Mouse (Mus musculus): Measurements from ENCODE around the gene Anpep. TPM values are rescaled to one million over a fixed set of nuclear protein-coding genes. Genes with fewer than 3 reads are reported as not detected.

Gene Anpep
- polyA plus RNA-seq, 1 experiment from 2014 or later = 3.8 TPM

DNA sequence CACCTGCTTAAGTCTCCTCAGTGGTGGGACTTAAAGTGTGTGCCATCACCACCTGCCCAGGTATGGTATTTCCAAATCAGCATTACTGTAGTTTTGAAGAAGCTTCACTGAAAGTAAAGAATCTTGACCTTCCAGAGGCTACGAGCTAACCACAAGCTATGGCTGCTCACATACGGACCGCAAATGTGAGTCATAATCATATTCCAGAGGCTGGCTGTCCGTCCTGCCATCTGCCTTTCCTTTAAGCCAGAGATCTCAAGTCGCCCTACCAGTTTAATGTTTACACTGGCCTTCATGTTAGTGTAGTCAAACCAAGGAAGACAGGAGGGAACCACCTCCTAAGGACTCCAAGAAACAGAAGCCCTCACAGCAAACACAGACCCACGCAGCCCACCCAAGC lies 21.0 kb upstream of the Anpep start:
- no peaks in the 10 kb centered on the region for H3K9me3 ChIP-seq
- no peak overlapping the region for H3K9ac ChIP-seq
- WGBS = 96% methylated on average over 6 of the region's 6 CpGs
- H3K27ac ChIP-seq = no peak overlapping the region
- H3K36me3 ChIP-seq (replicated peaks) = peaks cover 8% of the 10 kb centered on the region
- no peaks in the 10 kb centered on the region for H3K27me3 ChIP-seq (replicated peaks)
- ATAC-seq (replicated peaks) = no peak
- H3K4me2 ChIP-seq = no peak overlapping the region
- H3K4me1 ChIP-seq = no peaks in the 10 kb centered on the region
- no peak overlapping the region for H3K4me3 ChIP-seq

DNA sequence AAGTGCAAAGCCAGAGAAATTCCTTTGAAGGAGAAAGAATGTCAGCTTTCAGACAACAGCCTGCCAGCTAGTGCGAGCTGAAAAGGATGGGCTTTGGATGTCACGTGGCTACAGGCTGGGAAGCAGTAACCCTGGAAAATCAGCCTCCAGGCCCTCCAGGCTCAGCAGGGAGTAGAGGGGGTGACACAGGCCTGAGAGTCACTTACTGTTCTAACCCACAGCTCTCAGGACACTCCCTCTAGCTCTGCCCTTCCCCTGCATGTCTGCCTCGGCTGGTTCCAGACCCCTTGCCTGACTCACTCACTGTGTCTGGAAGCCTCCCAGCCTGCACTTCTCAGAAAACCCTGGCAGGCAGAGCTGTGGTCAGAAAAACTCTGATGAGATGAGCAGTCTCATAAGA lies 20.1 kb upstream of the Anpep start:
- no peak for ATAC-seq (replicated peaks)
- Histone ChIP-seq H3K36me3 (replicated peaks) (peaks cover 8% of the 10 kb centered on the region), H3K9ac (no peak overlapping the region), H3K4me3 (no peak overlapping the region), H3K4me2 (no peak overlapping the region), H3K9me3 (no peaks in the 10 kb centered on the region), H3K27ac (no peak overlapping the region), H3K4me1 (no peaks in the 10 kb centered on the region), H3K27me3 (replicated peaks) (no peaks in the 10 kb centered on the region)
- 48% methylated on average over 3 of the region's 3 CpGs for WGBS

DNA sequence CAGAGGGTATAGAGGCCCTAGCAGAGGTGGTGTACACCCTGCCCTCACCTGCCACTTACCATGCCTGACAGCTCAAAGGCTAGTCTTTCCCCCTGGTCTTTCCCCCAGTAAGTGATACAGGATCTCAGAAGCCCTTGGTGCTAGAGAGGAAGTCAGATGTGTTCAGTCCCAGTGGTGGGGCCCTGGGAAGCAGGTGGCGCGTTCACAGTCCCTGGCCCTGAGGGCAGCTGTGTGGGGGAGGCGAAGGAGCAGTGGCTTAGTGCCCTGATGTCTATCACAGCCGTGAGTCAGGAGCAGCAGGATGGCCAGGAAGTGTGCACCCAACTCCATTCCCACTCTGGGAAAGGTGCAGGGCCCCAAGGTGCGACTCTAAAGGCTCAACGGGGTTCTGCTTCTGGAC lies 19.2 kb upstream of the Anpep start:
- no peak overlapping the region for H3K9ac ChIP-seq
- H3K9me3 ChIP-seq = no peaks in the 10 kb centered on the region
- H3K36me3 ChIP-seq (replicated peaks) = peaks cover 8% of the 10 kb centered on the region
- H3K4me2 ChIP-seq = no peak overlapping the region
- WGBS = 92% methylated on average over 6 of the region's 6 CpGs
- no peak overlapping the region for H3K4me3 ChIP-seq
- H3K27me3 ChIP-seq (replicated peaks) = no peaks in the 10 kb centered on the region
- no peaks in the 10 kb centered on the region for H3K4me1 ChIP-seq
- H3K27ac ChIP-seq = no peak overlapping the region
- ATAC-seq (replicated peaks) = no peak

DNA sequence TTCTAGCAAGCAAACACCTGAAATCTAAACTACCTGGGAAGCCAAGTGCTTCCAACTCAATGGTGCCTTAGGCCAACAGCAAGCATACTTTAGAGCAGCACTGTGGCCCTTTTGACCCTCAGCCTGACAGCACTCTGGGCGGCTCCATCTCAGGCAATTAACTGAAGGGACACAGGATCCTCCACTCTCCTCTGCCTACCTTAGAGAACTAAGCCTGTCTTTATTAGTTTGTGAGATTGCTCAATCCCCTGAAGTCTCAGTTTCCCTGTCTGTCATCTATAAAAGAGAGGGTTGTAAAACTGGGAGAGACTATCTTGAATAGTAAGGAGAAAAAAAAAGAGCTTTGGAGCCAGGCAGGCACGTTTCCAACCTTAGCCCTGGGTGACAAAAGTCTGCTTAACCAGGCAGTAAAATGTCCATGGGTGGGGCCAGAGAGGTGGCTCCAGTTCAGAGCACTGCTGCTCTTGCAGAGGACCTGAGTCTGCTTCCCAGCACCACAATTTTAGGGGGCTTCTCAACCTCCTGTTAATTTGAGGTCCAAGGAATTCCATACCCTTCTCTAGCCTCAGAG lies 17.7 kb upstream of the Anpep start:
- H3K27ac ChIP-seq = no peak overlapping the region
- no peak for ATAC-seq (replicated peaks)
- no peaks in the 10 kb centered on the region for H3K9me3 ChIP-seq
- no peak overlapping the region for H3K4me3 ChIP-seq
- WGBS = 68% methylated on average over 2 of the region's 2 CpGs
- H3K36me3 ChIP-seq (replicated peaks) = peaks cover 8% of the 10 kb centered on the region
- H3K4me2 ChIP-seq = no peak overlapping the region
- H3K4me1 ChIP-seq = no peaks in the 10 kb centered on the region
- H3K9ac ChIP-seq = no peak overlapping the region
- H3K27me3 ChIP-seq (replicated peaks) = no peaks in the 10 kb centered on the region

DNA sequence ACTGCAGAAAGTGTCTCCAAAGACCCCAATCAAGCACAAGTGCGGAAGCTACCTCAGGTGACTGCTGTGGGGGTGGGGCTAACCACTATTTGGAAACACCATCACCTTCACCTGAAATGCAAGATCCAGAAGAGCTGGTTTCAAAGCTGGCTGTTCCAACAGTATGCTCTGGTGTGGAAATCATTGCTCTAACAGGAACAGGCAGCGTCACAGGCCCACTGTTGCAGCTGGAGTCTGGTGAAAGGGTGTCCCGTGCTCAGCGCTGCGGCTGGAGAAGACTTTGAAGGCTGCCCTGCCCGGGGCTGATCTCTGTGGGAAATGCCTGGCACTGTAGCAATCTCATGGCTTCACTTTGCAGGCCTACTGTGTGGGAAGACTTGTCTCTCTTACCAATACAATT lies 12.5 kb upstream of the Anpep start:
- H3K4me3 ChIP-seq = no peak overlapping the region
- H3K9me3 ChIP-seq = no peaks in the 10 kb centered on the region
- no peaks in the 10 kb centered on the region for H3K36me3 ChIP-seq (replicated peaks)
- no peak overlapping the region for H3K27ac ChIP-seq
- 89% methylated on average over 6 of the region's 6 CpGs for WGBS
- H3K4me2 ChIP-seq = no peak overlapping the region
- no peak for ATAC-seq (replicated peaks)
- H3K9ac ChIP-seq = no peak overlapping the region
- H3K27me3 ChIP-seq (replicated peaks) = no peaks in the 10 kb centered on the region
- no peaks in the 10 kb centered on the region for H3K4me1 ChIP-seq

DNA sequence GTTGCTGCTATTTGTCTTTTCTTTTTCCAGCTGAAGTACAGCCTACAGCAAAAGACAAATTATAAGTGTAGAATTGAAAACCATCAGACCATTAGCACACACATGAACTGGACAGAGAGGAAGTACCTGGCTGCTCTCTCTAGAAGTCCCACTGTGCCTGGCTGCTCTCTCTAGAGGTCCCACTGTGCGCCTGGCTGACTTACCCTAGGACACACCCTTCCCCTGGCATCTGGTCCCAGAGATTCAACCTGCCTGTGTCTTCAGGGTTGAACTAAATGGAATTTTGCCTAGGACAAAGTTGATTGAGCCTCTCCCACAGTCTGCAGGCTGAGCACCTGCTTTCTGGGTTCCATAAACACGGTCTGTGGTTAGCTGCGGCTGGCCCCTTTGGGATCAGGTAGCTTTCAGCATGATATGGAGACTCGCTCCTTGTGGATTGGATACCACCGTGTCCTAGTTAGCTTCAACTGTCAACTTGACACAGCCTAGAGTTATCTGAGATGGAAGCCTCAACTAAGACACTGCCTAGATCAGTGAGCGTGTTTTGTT lies 11.0 kb upstream of the Anpep start:
- H3K4me1 ChIP-seq = no peaks in the 10 kb centered on the region
- H3K36me3 ChIP-seq (replicated peaks) = no peaks in the 10 kb centered on the region
- H3K27ac ChIP-seq = no peak overlapping the region
- 90% methylated on average over 6 of the region's 6 CpGs for WGBS
- no peak overlapping the region for H3K4me2 ChIP-seq
- H3K9ac ChIP-seq = no peak overlapping the region
- no peaks in the 10 kb centered on the region for H3K27me3 ChIP-seq (replicated peaks)
- H3K4me3 ChIP-seq = no peak overlapping the region
- no peaks in the 10 kb centered on the region for H3K9me3 ChIP-seq
- ATAC-seq (replicated peaks) = no peak

DNA sequence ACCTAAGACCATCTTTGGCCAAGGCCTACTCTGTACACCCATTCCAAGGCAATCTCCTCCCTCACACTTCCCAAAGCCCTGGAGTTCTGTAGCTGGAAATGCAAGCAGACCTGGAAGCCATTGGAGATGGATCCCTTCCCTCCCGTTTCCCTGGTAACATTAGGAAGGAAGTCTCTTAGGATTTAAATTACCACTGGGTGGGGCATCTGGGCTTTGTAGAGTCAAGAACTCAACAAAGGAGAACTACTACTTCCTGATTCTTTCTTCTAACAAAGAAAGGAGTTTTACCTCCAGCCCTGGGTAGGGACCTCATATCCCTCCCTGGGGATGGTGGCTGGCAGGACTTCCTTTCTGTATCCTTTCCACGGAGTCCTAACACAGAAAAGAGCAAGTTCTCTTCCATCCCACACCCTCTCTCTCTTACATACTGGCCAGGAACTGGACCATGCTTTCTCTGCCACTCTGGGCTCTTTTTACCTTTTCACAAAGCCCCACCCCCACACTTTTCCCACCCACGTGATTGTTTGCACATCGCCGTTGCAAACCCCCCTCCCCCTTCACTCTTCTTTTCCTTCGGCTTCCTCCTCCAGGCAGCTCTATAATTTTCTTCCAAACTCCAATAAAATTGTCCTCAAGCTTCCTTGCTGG lies 8.3 kb upstream of the Anpep start:
- no peak overlapping the region for H3K4me3 ChIP-seq
- no peaks in the 10 kb centered on the region for H3K36me3 ChIP-seq (replicated peaks)
- H3K9ac ChIP-seq = no peak overlapping the region
- H3K27ac ChIP-seq = no peak overlapping the region
- H3K9me3 ChIP-seq = no peaks in the 10 kb centered on the region
- H3K4me2 ChIP-seq = no peak overlapping the region
- no peak for ATAC-seq (replicated peaks)
- H3K27me3 ChIP-seq (replicated peaks) = no peaks in the 10 kb centered on the region
- no peaks in the 10 kb centered on the region for H3K4me1 ChIP-seq
- WGBS = 61% methylated on average over 6 of the region's 6 CpGs

DNA sequence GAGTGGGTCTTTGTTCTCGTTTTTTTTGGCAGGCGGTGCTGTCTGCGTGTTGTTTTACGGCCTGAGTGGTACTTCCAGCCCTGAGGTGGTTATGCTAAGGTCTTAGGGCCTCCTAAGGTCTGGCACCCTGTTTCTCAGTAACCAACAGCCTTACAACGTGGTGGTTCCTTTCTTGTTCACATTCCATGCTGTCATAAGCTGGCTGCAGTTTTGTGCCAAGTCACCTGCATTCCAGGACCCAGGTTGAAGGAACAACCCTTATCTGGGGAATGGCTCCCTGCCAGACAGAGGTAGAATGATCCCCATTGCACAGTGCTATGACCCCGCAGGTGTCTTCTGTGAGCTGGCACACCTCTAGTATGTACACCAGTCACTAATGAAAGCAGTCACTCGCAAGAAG lies 7.6 kb upstream of the Anpep start:
- no peaks in the 10 kb centered on the region for H3K36me3 ChIP-seq (replicated peaks)
- no peak overlapping the region for H3K9ac ChIP-seq

DNA sequence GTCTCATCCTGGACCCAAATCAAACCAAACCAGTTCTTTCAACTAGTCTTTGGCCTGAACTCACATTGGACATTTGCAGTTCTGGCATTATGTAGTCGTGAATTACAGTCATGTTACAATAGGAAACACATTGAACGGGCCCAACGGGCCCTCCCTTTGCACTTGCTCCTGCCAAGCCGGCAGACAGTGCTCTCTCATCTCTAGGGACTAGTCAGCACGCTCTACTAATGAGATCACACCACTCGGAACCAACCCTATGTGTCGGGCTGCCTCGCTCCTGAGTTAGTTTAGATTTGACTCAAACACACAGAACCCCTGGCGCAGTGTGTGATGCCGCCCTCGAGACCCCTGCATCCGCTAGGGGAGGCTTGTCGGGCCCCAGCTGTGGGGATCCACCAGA lies 7.0 kb upstream of the Anpep start:
- Histone ChIP-seq H3K9me3 (no peaks in the 10 kb centered on the region), H3K27ac (no peak overlapping the region), H3K4me3 (no peak overlapping the region), H3K36me3 (replicated peaks) (no peaks in the 10 kb centered on the region), H3K9ac (no peak overlapping the region), H3K27me3 (replicated peaks) (no peaks in the 10 kb centered on the region), H3K4me2 (no peak overlapping the region), H3K4me1 (no peaks in the 10 kb centered on the region)
- 76% methylated on average over 13 of the region's 13 CpGs for WGBS
- no peak for ATAC-seq (replicated peaks)

More for the DNA sequence above, 7.6 kb upstream of the Anpep start:
- H3K9me3 ChIP-seq = no peaks in the 10 kb centered on the region
- H3K4me2 ChIP-seq = no peak overlapping the region
- H3K27me3 ChIP-seq (replicated peaks) = no peaks in the 10 kb centered on the region
- H3K27ac ChIP-seq = no peak overlapping the region
- H3K4me3 ChIP-seq = no peak overlapping the region
- ATAC-seq (replicated peaks) = no peak
- WGBS = 87% methylated on average over 7 of the region's 7 CpGs
- H3K4me1 ChIP-seq = no peaks in the 10 kb centered on the region

DNA sequence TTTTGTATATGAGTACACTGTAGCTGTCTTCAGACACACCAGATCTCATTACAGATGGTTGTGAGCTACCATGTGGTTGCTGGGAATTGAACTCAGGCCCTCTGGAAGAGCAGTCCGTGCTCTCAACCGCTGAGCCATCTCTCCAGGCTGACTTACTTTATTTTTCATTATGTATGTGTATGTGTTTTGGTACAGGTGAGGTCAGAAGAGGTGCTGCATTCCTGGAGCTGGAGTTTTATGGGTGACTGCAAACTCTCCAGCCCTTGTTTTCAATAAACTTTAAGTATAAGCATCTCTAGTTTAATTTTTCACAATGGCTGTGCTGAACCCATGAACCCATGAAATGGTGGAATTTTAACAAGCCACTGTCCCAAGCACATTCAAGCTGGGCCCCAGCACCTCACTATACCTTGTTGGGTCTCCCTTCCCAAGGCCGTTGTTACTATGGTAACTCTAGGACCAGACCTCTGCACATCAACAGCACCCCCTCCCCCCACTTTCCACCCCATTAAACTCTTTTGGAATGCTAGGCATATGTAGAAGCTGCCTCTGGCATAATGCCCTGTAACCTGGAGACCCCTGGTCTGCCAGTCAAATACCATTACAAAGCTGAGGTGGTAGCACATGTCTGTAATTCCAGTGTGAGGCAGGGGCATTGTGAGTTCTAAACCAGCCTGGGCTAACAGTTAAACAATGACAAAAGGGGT lies 5.6 kb upstream of the Anpep start:
- 76% methylated on average over 3 of the region's 3 CpGs for WGBS

DNA sequence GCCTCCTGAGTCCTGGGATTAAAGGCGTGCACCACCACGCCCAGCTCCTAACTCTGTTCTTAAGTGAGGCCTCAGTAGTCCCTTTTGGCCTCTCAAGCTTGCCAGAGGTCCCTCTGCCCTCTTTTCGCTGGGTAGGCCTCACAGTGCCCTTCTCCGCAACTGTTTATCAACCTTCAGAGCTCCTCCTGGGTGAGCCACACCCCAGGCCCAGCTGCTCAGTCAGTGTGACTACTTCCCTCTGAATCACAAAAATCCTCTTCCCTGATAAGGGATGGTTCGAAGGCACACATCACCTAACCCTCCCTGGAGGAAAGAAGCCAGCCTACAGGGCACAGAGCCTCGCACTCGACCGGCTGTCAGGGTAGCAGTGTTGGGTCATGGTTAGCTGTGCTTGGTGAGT lies 935 bp upstream of the Anpep start:
- ATAC-seq (replicated peaks) = no peak

More for the DNA sequence above, 5.6 kb upstream of the Anpep start:
- Histone ChIP-seq H3K4me2 (no peak overlapping the region), H3K36me3 (replicated peaks) (no peaks in the 10 kb centered on the region), H3K4me1 (no peaks in the 10 kb centered on the region), H3K27me3 (replicated peaks) (no peaks in the 10 kb centered on the region), H3K4me3 (no peak overlapping the region), H3K27ac (no peak overlapping the region), H3K9ac (no peak overlapping the region), H3K9me3 (no peaks in the 10 kb centered on the region)
- no peak for ATAC-seq (replicated peaks)

DNA sequence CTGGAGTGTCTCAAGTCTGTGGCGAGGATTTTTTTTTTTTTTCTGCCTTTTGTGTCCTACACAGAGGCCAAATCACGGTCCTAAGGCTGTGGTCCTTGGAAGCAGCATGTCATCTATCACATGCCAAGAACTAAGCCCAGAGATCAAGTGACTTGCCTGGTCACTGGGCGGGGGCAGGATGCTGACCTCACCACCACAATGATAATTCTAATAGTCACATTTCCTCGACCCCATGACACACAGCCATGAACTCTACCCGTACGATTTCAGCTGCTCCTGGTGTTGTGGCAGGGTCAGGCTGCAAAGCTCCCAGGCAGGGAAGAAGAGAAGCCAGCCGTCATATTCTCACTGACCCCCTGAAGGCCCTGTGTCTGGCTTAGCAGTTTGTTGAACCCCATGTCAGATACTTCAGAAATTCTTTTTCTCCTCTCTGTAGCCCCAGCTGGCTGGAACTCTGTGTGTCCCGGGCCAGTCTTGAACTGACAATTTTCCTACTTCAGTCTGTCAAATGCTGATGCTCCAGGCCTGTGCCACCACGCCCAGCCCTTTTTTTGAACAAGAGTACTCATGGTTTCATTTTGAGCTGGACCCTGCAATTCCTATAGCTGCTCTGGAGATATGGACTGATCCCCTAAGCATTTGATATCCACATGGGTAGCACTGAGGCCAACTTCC lies 1.8 kb downstream of the Anpep start:
- no peaks in the 10 kb centered on the region for H3K9me3 ChIP-seq
- H3K4me3 ChIP-seq = no peak overlapping the region
- no peaks in the 10 kb centered on the region for H3K36me3 ChIP-seq (replicated peaks)
- ATAC-seq (replicated peaks) = no peak
- no peak overlapping the region for H3K4me2 ChIP-seq
- WGBS = 74% methylated on average over 9 of the region's 9 CpGs
- no peak overlapping the region for H3K9ac ChIP-seq
- no peaks in the 10 kb centered on the region for H3K27me3 ChIP-seq (replicated peaks)
- no peak overlapping the region for H3K27ac ChIP-seq
- H3K4me1 ChIP-seq = no peaks in the 10 kb centered on the region

More for the DNA sequence above, 935 bp upstream of the Anpep start:
- WGBS = 89% methylated on average over 8 of the region's 8 CpGs
- Histone ChIP-seq H3K9ac (no peak overlapping the region), H3K9me3 (no peaks in the 10 kb centered on the region), H3K4me2 (no peak overlapping the region), H3K4me3 (no peak overlapping the region), H3K36me3 (replicated peaks) (no peaks in the 10 kb centered on the region), H3K27ac (no peak overlapping the region), H3K27me3 (replicated peaks) (no peaks in the 10 kb centered on the region), H3K4me1 (no peaks in the 10 kb centered on the region)
